Mouse (Mus musculus): ENCODE data around the gene Tbl3.

The Tbl3 gene

DNA sequence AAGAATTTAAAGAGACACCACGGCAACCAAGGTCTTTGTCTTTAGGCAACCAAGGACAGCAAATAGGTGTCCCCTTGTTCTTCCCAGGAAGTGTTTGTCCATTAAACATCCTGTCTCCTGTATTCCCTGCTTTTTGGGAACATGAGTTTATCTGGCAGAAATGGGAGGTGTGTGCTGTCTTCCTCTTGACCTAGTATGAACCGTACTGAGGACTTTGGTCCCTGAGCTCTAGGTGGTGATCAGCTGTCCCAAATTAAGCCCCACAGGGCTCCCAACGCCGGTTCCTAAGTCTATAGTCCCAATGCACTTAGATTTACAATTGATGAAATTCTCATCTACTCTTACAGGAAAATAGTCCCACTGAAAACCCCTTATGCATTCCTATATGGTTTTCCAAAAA lies 56.7 kb downstream of the Tbl3 start:
- no peak for DNase-seq

GRCm38 (mm10) chr17:24650070-24650616 lies 57.3 kb downstream of the Tbl3 start, which contains the start of gene Slc9a3r2:
Slc9a3r2 (minus strand) TSS chr17:24650327.
- peak; percentile 98 for DNase-seq

DNA sequence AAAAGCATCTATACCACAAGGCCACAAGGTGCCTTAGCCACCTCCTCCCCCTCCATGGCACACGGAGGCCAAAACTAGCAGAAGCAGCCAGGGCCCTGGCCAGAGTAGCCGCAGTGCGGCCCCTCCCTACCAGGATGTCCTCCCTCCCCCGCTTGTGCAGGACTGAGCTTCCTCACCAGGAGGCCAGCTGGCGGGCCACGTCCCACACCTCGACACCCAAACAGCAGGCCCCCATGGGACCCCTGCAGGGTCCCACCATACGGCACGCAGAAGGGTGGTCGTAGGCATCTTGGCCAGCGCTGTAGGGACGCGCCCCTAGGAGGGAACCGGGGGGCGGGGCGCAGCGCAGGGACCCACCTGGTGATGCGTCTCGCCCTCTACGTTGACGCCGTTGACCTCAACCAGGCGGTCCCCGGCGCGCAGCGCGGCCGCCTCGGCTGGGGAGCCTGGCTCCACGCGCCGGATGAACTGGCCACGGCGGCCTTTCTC lies 57.8 kb downstream of the Tbl3 start:
- peak; percentile 99 for DNase-seq

DNA sequence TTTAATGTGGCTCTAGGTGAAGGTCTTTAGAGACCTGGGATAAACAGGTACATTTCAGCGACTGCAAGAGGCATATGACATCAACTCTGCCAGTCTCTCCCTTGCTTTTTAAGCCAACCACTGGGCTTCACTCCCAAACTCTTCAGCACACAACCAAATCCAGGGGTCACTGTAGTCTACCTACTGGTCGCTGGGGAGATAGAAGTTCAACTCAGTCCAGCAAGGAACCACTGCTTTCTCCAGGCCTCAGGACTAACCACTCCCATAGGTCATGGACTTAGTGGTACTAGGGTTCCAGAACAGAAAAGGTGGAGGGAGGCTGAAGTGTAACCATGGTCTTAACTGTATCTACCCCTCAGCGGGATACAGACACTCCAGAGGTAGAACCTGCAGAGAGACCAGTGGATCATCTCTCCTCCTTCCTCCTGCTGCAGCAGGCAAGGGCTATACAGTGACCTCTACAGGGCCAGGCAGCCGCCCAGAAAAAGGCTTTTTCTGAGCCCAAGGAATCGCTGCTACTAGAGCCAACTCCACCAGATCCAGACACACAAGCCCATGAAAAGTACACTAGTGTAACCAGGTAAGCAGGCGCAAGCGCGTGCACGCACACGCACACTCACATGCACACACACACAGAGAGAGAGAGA lies 58.6 kb downstream of the Tbl3 start:
- DNase-seq = peak; percentile 92

All from heart, adult 11 months (tissue).